Mouse (Mus musculus) ES-E14 (cell line): ENCODE data around the gene Nmt1.

Source experiments
- CHD2 ChIP-seq: IDR thresholded peaks from 2 replicates; pipeline ENCODE4 v1.6.1; 2014; ENCODE audit warnings: mild to moderate bottlenecking, low read depth, low read length, inconsistent platforms
- HCFC1 ChIP-seq: IDR thresholded peaks from 2 replicates; pipeline ENCODE4 v1.6.1; 2012; ENCODE audit warnings: low read length, inconsistent platforms, borderline replicate concordance; ENCODE audit not compliant: insufficient read depth
- MAFK ChIP-seq: IDR thresholded peaks from 2 replicates; pipeline ENCODE4 v1.6.1; 2014; ENCODE audit warnings: mild to moderate bottlenecking, low read depth, low read length, inconsistent platforms; ENCODE audit not compliant: insufficient read depth
- ZNF384 ChIP-seq: IDR thresholded peaks from 2 replicates; pipeline ENCODE4 v1.6.1; 2012; ENCODE audit warnings: low read depth, low read length, inconsistent platforms

- TF ChIP-seq ZNF384 = no peak
- TF ChIP-seq MAFK = no peak
- no peak for TF ChIP-seq HCFC1
- TF ChIP-seq CHD2 = no peak
Measured at GRCm38 (mm10) chr11:103078131-103078530, 50.1 kb downstream of the Nmt1 start.
